Mouse (Mus musculus): ENCODE results near the gene Trim62. TPM values are rescaled to one million over a fixed set of nuclear protein-coding genes. Genes with fewer than 3 reads are reported as not detected.

Trim62 gene
- polyA plus RNA-seq, 1 experiment, result not detected

GRCm38 (mm10) chr4:128942346-128942745 lies 59.0 kb downstream of the Trim62 start:
- peaks cover 4% of the 10 kb centered on the region; the same call in 1 of the 2 replicates for H3K27me3 ChIP-seq (ENCODE audit: control insufficient read depth)
- no peaks in the 10 kb centered on the region for H3K9me3 ChIP-seq (ENCODE audit: control insufficient read depth, low read length)
- no peaks in the 10 kb centered on the region for H3K36me3 ChIP-seq (ENCODE audit: control insufficient read depth)
- no peak for TF ChIP-seq GATA1 (IDR thresholded peaks at IDR 0.05; ENCODE audit: low read length)
- no peak for TF ChIP-seq TAL1 (IDR thresholded peaks at IDR 0.05; ENCODE audit: low read length)
- H3K4me3 ChIP-seq (replicated peaks), result no peak overlapping the region
- H3K4me1 ChIP-seq (ENCODE audit: control insufficient read depth), result peaks cover 9% of the 10 kb centered on the region

GRCm38 (mm10) chr4:128946736-128947135 lies 63.4 kb downstream of the Trim62 start:
- Histone ChIP-seq H3K27me3 (ENCODE audit: control insufficient read depth) (peaks cover 5% of the 10 kb centered on the region), H3K4me3 (replicated peaks) (no peak overlapping the region), H3K4me1 (ENCODE audit: control insufficient read depth) (peaks cover 33% of the 10 kb centered on the region), H3K36me3 (ENCODE audit: control insufficient read depth) (no peaks in the 10 kb centered on the region), H3K9me3 (ENCODE audit: control insufficient read depth, low read length) (no peaks in the 10 kb centered on the region)
- no peak for TF ChIP-seq GATA1 (IDR thresholded peaks at IDR 0.05; ENCODE audit: low read length)
- no peak for TF ChIP-seq TAL1 (IDR thresholded peaks at IDR 0.05; ENCODE audit: low read length)

DNA sequence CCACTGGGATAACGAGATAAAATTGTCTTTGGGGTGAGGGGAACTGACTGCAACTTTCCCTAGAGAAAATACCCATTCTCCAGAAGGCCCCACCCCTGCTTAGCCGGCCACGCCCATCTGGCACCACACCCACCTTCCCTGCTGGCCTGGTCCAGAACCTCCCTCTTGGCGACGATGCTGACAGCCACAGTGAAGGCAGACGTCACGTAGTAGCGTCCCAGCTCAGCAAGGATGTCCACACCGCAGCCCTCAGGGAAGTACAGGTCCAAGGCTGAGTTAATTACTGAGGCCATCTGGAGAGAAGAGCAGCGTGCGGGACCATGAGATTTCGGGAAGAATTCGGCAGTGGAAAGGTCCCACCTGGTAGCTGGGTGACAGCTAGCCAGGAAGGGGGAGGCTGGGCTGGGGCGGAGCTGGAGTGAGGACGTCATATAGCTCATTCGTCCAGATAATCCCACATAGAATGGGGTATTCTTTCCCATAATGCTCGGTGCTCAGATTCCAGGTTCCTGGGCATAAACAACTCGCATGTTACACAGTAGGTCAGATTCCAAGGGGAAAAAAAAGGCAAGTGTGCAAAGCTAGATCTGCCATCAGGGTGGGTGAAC lies 64.0 kb downstream of the Trim62 start:
- no peaks in the 10 kb centered on the region for H3K36me3 ChIP-seq (ENCODE audit: control insufficient read depth)
- TF ChIP-seq GATA1 (IDR thresholded peaks at IDR 0.05; ENCODE audit: low read length) (no peak), TAL1 (IDR thresholded peaks at IDR 0.05; ENCODE audit: low read length) (no peak)
- peaks cover 5% of the 10 kb centered on the region for H3K27me3 ChIP-seq (ENCODE audit: control insufficient read depth)
- H3K9me3 ChIP-seq (ENCODE audit: control insufficient read depth, low read length), result no peaks in the 10 kb centered on the region
- H3K4me3 ChIP-seq (replicated peaks), result no peak overlapping the region
- H3K4me1 ChIP-seq (ENCODE audit: control insufficient read depth), result peaks cover 33% of the 10 kb centered on the region

DNA sequence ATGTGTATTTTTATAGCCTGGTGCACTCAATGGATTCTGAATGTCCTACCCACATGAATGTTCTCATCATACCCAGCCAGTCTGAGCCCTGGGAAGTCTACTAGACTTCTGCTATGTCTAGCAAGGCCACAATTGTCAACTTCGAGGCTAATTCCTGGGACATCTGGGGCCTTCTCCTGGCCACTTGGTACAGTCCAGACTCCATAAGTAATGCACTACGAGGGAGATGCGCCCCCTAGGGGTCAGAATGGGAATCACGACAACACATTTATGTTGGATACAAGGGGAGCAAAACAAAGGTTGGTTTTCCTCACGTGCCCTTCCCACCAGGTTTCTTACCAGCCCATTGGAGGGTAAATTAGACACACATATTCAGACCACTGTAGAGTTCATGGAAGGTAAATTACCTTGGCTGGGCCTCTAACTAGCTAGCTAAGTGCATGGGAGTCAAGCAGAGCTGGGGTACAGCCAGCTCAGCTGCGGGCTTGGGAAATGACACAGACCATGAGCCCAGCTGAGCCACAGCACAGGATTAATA lies 64.8 kb downstream of the Trim62 start:
- peaks cover 5% of the 10 kb centered on the region for H3K27me3 ChIP-seq (ENCODE audit: control insufficient read depth)
- no peaks in the 10 kb centered on the region for H3K9me3 ChIP-seq (ENCODE audit: control insufficient read depth, low read length)
- TF ChIP-seq GATA1 (IDR thresholded peaks at IDR 0.05; ENCODE audit: low read length) (no peak), TAL1 (IDR thresholded peaks at IDR 0.05; ENCODE audit: low read length) (no peak)
- H3K4me1 ChIP-seq (ENCODE audit: control insufficient read depth), result peaks cover 33% of the 10 kb centered on the region
- no peaks in the 10 kb centered on the region for H3K36me3 ChIP-seq (ENCODE audit: control insufficient read depth)
- no peak overlapping the region for H3K4me3 ChIP-seq (replicated peaks)

GRCm38 (mm10) chr4:128949470-128950005 lies 66.2 kb downstream of the Trim62 start:
- no peak overlapping the region for H3K4me3 ChIP-seq (replicated peaks)

DNA sequence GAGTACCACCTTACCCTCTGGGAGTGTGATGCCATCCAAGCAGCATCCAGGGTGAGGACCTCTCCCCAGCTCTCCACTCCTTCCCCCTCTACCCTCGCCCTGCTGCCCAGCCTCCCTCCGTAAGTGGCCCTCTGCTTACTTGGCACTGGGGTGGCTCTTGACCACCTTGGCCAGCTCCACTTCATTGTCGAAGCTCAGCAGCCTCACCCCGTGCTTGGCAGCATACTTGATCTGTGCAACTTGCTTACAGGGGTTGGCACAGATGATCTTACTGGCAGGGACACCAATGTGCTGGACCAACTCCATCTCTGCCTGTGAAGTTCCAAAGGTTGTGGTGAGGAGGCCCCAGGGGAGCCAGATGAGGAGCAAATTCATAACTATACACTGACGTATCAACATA lies 67.1 kb downstream of the Trim62 start:
- H3K4me3 ChIP-seq (replicated peaks), result no peak overlapping the region
- H3K4me1 ChIP-seq (ENCODE audit: control insufficient read depth), result peaks cover 31% of the 10 kb centered on the region
- no peaks in the 10 kb centered on the region for H3K36me3 ChIP-seq (ENCODE audit: control insufficient read depth)
- TF ChIP-seq TAL1 (IDR thresholded peaks at IDR 0.05; ENCODE audit: low read length) (no peak), GATA1 (IDR thresholded peaks at IDR 0.05; ENCODE audit: low read length) (no peak)
- peaks cover 8% of the 10 kb centered on the region for H3K27me3 ChIP-seq (ENCODE audit: control insufficient read depth)
- no peaks in the 10 kb centered on the region for H3K9me3 ChIP-seq (ENCODE audit: control insufficient read depth, low read length)

More at GRCm38 (mm10) chr4:128949470-128950005, 66.2 kb downstream of the Trim62 start:
- TF ChIP-seq TAL1 (IDR thresholded peaks at IDR 0.05; ENCODE audit: low read length), result no peak
- no peak for TF ChIP-seq GATA1 (IDR thresholded peaks at IDR 0.05; ENCODE audit: low read length)
- Histone ChIP-seq H3K4me1 (ENCODE audit: control insufficient read depth) (peaks cover 31% of the 10 kb centered on the region), H3K27me3 (ENCODE audit: control insufficient read depth) (peaks cover 8% of the 10 kb centered on the region), H3K36me3 (ENCODE audit: control insufficient read depth) (no peaks in the 10 kb centered on the region), H3K9me3 (ENCODE audit: control insufficient read depth, low read length) (no peaks in the 10 kb centered on the region)

DNA sequence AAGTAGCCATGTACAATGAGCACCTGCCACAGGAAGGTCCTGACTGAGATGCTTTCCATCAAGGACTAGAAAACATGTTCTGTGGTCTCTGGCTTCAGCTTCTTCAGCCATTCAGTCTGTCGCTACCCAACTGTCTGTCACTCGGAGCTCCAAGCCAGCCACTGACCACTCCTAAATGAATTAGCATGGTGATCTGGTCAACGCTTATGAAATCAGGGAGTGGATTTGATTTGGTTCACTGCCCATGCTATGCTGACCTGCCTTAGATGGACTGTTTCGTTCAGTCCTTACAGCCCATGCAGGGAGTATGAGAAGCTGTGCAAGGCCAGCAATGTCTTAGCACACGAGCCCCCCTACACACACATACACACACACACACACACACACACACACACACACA lies 70.5 kb downstream of the Trim62 start:
- Histone ChIP-seq H3K27me3 (ENCODE audit: control insufficient read depth) (peaks cover 22% of the 10 kb centered on the region), H3K9me3 (ENCODE audit: control insufficient read depth, low read length) (no peaks in the 10 kb centered on the region), H3K4me1 (ENCODE audit: control insufficient read depth) (peaks cover 14% of the 10 kb centered on the region), H3K36me3 (ENCODE audit: control insufficient read depth) (no peaks in the 10 kb centered on the region), H3K4me3 (replicated peaks) (no peak overlapping the region)
- TF ChIP-seq TAL1 (IDR thresholded peaks at IDR 0.05; ENCODE audit: low read length), result no peak
- TF ChIP-seq GATA1 (IDR thresholded peaks at IDR 0.05; ENCODE audit: low read length), result no peak

GRCm38 (mm10) chr4:128957155-128957911 lies 74.0 kb downstream of the Trim62 start:
- Histone ChIP-seq H3K4me3 (replicated peaks) (no peak overlapping the region), H3K4me1 (ENCODE audit: control insufficient read depth) (peaks cover 6% of the 10 kb centered on the region), H3K36me3 (ENCODE audit: control insufficient read depth) (no peaks in the 10 kb centered on the region), H3K9me3 (ENCODE audit: control insufficient read depth, low read length) (peaks cover 4% of the 10 kb centered on the region; the same call in 1 of the 2 replicates), H3K27me3 (ENCODE audit: control insufficient read depth) (peaks cover 48% of the 10 kb centered on the region)
- no peak for TF ChIP-seq TAL1 (IDR thresholded peaks at IDR 0.05; ENCODE audit: low read length)
- no peak for TF ChIP-seq GATA1 (IDR thresholded peaks at IDR 0.05; ENCODE audit: low read length)

GRCm38 (mm10) chr4:128958156-128958555 lies 74.8 kb downstream of the Trim62 start:
- H3K4me1 ChIP-seq (ENCODE audit: control insufficient read depth), result peaks cover 12% of the 10 kb centered on the region
- H3K9me3 ChIP-seq (ENCODE audit: control insufficient read depth, low read length), result peaks cover 5% of the 10 kb centered on the region; the same call in 1 of the 2 replicates
- peaks cover 57% of the 10 kb centered on the region for H3K27me3 ChIP-seq (ENCODE audit: control insufficient read depth)
- H3K36me3 ChIP-seq (ENCODE audit: control insufficient read depth), result no peaks in the 10 kb centered on the region
- TF ChIP-seq GATA1 (IDR thresholded peaks at IDR 0.05; ENCODE audit: low read length) (no peak), TAL1 (IDR thresholded peaks at IDR 0.05; ENCODE audit: low read length) (no peak)
- no peak overlapping the region for H3K4me3 ChIP-seq (replicated peaks)
